Mouse (Mus musculus) heart, adult 2 months (tissue): ENCODE measurements around the gene Pdzd2. TPM values are rescaled to one million over a fixed set of nuclear protein-coding genes. Genes with fewer than 3 reads are reported as not detected.

Source experiments
- DNase-seq, 2 experiments: peaks; one replicate each; pipeline ENCODE4 v3.0.0; 2021
- H3K27ac ChIP-seq: fragments of 200-600 bp; 2 replicates; pipeline ENCODE4 v1.8.1; 2022
- H3K27me3 ChIP-seq: fragments of 200-500 bp; 2 replicates; pipeline ENCODE4 v1.6.1; 2012; ENCODE audit warnings: mild to moderate bottlenecking, low read length, inconsistent platforms, mixed read lengths; ENCODE audit not compliant: control insufficient read depth, insufficient read depth
- H3K36me3 ChIP-seq: fragments of 200-500 bp; 2 replicates; pipeline ENCODE4 v1.6.1; 2012; ENCODE audit warnings: low read length, inconsistent platforms; ENCODE audit not compliant: control insufficient read depth, insufficient read depth
- H3K4me1 ChIP-seq: fragments of 200-500 bp; 2 replicates; pipeline ENCODE4 v1.6.1; 2011; ENCODE audit warnings: low read length; ENCODE audit not compliant: control insufficient read depth, insufficient read depth
- H3K4me3 ChIP-seq: fragments of 200-600 bp; 2 replicates; pipeline ENCODE4 v1.8.1; 2022
- H3K79me2 ChIP-seq: fragments of 200-500 bp; replicated peaks from 2 replicates; pipeline ENCODE4 v1.6.1; 2012; ENCODE audit warnings: mild to moderate bottlenecking, inconsistent platforms, low read length, moderate library complexity, mixed read lengths; ENCODE audit not compliant: control insufficient read depth, insufficient read depth
- H3K9ac ChIP-seq: fragments of 200-500 bp; 2 replicates; pipeline ENCODE4 v1.6.1; 2012; ENCODE audit warnings: low read depth, mild to moderate bottlenecking, control low read depth, inconsistent platforms, low read length, mixed read lengths
- CTCF ChIP-seq: fragments of 200-600 bp; IDR thresholded peaks from 2 replicates; pipeline ENCODE4 v1.8.1; 2022; ENCODE audit warnings: antibody characterized with exemption, mild to moderate bottlenecking, moderate library complexity
- EP300 ChIP-seq: fragments of 200-500 bp; IDR thresholded peaks from 2 replicates; pipeline ENCODE4 v1.6.1; 2011; ENCODE audit warnings: low read depth, low read length, control low read depth; ENCODE audit not compliant: insufficient read depth
- POLR2A ChIP-seq: fragments of 200-500 bp; IDR thresholded peaks from 2 replicates; pipeline ENCODE4 v1.6.1; 2011; ENCODE audit warnings: mild to moderate bottlenecking, low read depth, low read length, control low read depth; ENCODE audit not compliant: insufficient read depth
- WGBS: fragments of 180-500 bp; shearing (Covaris S2); methylation state at CpG from one replicate; pipeline ENCODE4 v1.1.7; 2018; 5-methylcytosine and 5-hydroxymethylcytosine counted together
- intact Hi-C: fragments of 180-260 bp; cut with DNase I; formaldehyde crosslinking; loops from one replicate; pipeline ENCODE4 v1.15.1; 2025
- polyA plus RNA-seq: library from polyadenylated mRNA; depleted of rRNA; stranded (reverse); fragments of >200 nt; gene quantifications from 2 replicates; pipeline ENCODE4 v1.2.3, GENCODE M21; 2012
- total RNA-seq, 2 experiments: library from RNA; stranded (reverse); gene quantifications; 2 replicates each; pipeline ENCODE4 v1.2.3; 2021

The Pdzd2 gene
- total and polyA plus RNA-seq, 3 experiments, result 15.0 to 83.9 (median 78.9) TPM

GRCm38 (mm10) chr15:12490527-12490926, 249.2 kb downstream of the Pdzd2 start:
- peaks cover 2% of the 10 kb centered on the region; the same call in 1 of the 2 replicates for H3K79me2 ChIP-seq
- peaks cover 22% of the 10 kb centered on the region for H3K4me1 ChIP-seq
- H3K9ac ChIP-seq, result no peak overlapping the region; the same call in 1 of the 2 replicates
- 15% methylated on average over 7 of the region's 7 CpGs for WGBS
- H3K4me3 ChIP-seq, result peak overlapping the region; percentile 35; the same call in 1 of the 2 replicates
- H3K27ac ChIP-seq, result peak overlapping the region; percentile 75
- intact Hi-C loops, result loop anchor here (5.0 kb wide), 1 partner anchor 53 kb away; no protein-coding TSS in a partner anchor
- H3K27me3 ChIP-seq, result no peaks in the 10 kb centered on the region
- peak; percentile 67 to 77 for DNase-seq
- H3K36me3 ChIP-seq, result no peaks in the 10 kb centered on the region
- TF ChIP-seq EP300 (no peak), POLR2A (no peak), CTCF (no peak)

GRCm38 (mm10) chr15:12488316-12488715, 251.4 kb downstream of the Pdzd2 start:
- no peak overlapping the region for H3K4me3 ChIP-seq
- peak in 1 of 2 experiments; percentile 33 for DNase-seq
- no peak for TF ChIP-seq CTCF
- TF ChIP-seq POLR2A, result no peak
- no peak for TF ChIP-seq EP300
- H3K27me3 ChIP-seq, result no peaks in the 10 kb centered on the region
- H3K79me2 ChIP-seq, result peaks cover 5% of the 10 kb centered on the region
- H3K27ac ChIP-seq, result peak overlapping the region; percentile 36; the same call in 1 of the 2 replicates
- H3K4me1 ChIP-seq, result peaks cover 19% of the 10 kb centered on the region
- intact Hi-C loops, result no loop called here
- 30% methylated on average over 2 of the region's 2 CpGs for WGBS
- no peaks in the 10 kb centered on the region for H3K36me3 ChIP-seq
- H3K9ac ChIP-seq, result no peak overlapping the region

- no peak overlapping the region for H3K27ac ChIP-seq
- WGBS, result 35% methylated on average over 5 of the region's 5 CpGs
- H3K36me3 ChIP-seq, result no peaks in the 10 kb centered on the region
- no peaks in the 10 kb centered on the region for H3K27me3 ChIP-seq
- no peak overlapping the region for H3K9ac ChIP-seq
- no peak for DNase-seq
- no peak overlapping the region for H3K4me3 ChIP-seq
- H3K4me1 ChIP-seq, result no peaks in the 10 kb centered on the region
- intact Hi-C loops, result no loop called here
- no peak for TF ChIP-seq POLR2A
- no peak for TF ChIP-seq CTCF
- TF ChIP-seq EP300, result no peak
- peaks cover 7% of the 10 kb centered on the region for H3K79me2 ChIP-seq
Observed at GRCm38 (mm10) chr15:12481261-12481660, 258.5 kb downstream of the Pdzd2 start.

GRCm38 (mm10) chr15:12480369-12480768, 259.4 kb downstream of the Pdzd2 start:
- intact Hi-C loops, result no loop called here
- Histone ChIP-seq H3K36me3 (no peaks in the 10 kb centered on the region), H3K27ac (no peak overlapping the region), H3K4me3 (no peak overlapping the region), H3K79me2 (peaks cover 5% of the 10 kb centered on the region), H3K9ac (no peak overlapping the region), H3K4me1 (no peaks in the 10 kb centered on the region), H3K27me3 (no peaks in the 10 kb centered on the region)
- WGBS, result 92% methylated on average over 3 of the region's 3 CpGs
- no peak for TF ChIP-seq CTCF
- TF ChIP-seq EP300, result no peak
- TF ChIP-seq POLR2A, result no peak
- no peak for DNase-seq

- Histone ChIP-seq H3K27ac (no peak overlapping the region), H3K27me3 (no peaks in the 10 kb centered on the region), H3K36me3 (peaks cover 3% of the 10 kb centered on the region), H3K4me1 (peaks cover 2% of the 10 kb centered on the region; the same call in 1 of the 2 replicates), H3K79me2 (peaks cover 2% of the 10 kb centered on the region; the same call in 1 of the 2 replicates), H3K9ac (no peak overlapping the region), H3K4me3 (no peak overlapping the region)
- DNase-seq, result peak; percentile 40 to 43
- intact Hi-C loops, result no loop called here
- TF ChIP-seq POLR2A, result no peak
- TF ChIP-seq EP300, result no peak
- no peak for TF ChIP-seq CTCF
- 54% methylated on average over 5 of the region's 5 CpGs for WGBS
Observed at GRCm38 (mm10) chr15:12479326-12479725, 260.4 kb downstream of the Pdzd2 start.

- no peak overlapping the region for H3K9ac ChIP-seq
- no peak overlapping the region for H3K4me3 ChIP-seq
- H3K27me3 ChIP-seq, result no peaks in the 10 kb centered on the region
- H3K79me2 ChIP-seq, result peaks cover 5% of the 10 kb centered on the region
- intact Hi-C loops, result loop anchor here (5.0 kb wide), 1 partner anchor 56 kb away; no protein-coding TSS in a partner anchor
- peaks cover 6% of the 10 kb centered on the region for H3K36me3 ChIP-seq
- TF ChIP-seq CTCF, result no peak
- no peak for TF ChIP-seq POLR2A
- TF ChIP-seq EP300, result no peak
- no peak for DNase-seq
- peaks cover 12% of the 10 kb centered on the region for H3K4me1 ChIP-seq
- H3K27ac ChIP-seq, result no peak overlapping the region
- 49% methylated on average over 7 of the region's 7 CpGs for WGBS
Observed at GRCm38 (mm10) chr15:12473596-12473995, 266.1 kb downstream of the Pdzd2 start.
